Mouse (Mus musculus): ENCODE results near the gene Rasal2. TPM values are rescaled to one million over a fixed set of nuclear protein-coding genes. Genes with fewer than 3 reads are reported as not detected.

Rasal2 gene
- polyA plus RNA-seq, 1 experiment from 2014 or later = 8.6 TPM

- WGBS = 89% methylated on average over 3 of the region's 3 CpGs
- H3K36me3 ChIP-seq (ENCODE audit: control insufficient read depth, insufficient read depth, low read length) = no peaks in the 10 kb centered on the region
- no peak for TF ChIP-seq EP300 (optimal IDR thresholded peaks at IDR 0.05)
- no peak for TF ChIP-seq CTCF (IDR thresholded peaks at IDR 0.05; ENCODE audit: low read depth)
- no peak overlapping the region for H3K9ac ChIP-seq (ENCODE audit: low read length)
- H3K9me3 ChIP-seq (ENCODE audit: control insufficient read depth, low read length) = no peaks in the 10 kb centered on the region
- H3K27ac ChIP-seq (replicated peaks) = no peak overlapping the region
- ATAC-seq (ENCODE audit: low FRiP score, low TSS enrichment) (no peak), DNase-seq (ENCODE audit: low spot score) (no peak)
- H3K4me3 ChIP-seq (ENCODE audit: low read depth, low read length) = no peak overlapping the region
- H3K4me1 ChIP-seq (replicated peaks; ENCODE audit: control insufficient read depth, insufficient read depth) = no peaks in the 10 kb centered on the region
- no peaks in the 10 kb centered on the region for H3K27me3 ChIP-seq (ENCODE audit: control insufficient read depth, insufficient read depth, low read length)
- no peak overlapping the region for H3K4me2 ChIP-seq (replicated peaks; ENCODE audit: low read depth)
Observed at GRCm38 (mm10) chr1:157117440-157117839, 295.0 kb downstream of the Rasal2 start.

GRCm38 (mm10) chr1:157114492-157114891 is 297.9 kb downstream of the Rasal2 start:
- no peaks in the 10 kb centered on the region for H3K9me3 ChIP-seq (ENCODE audit: control insufficient read depth, low read length)
- H3K4me2 ChIP-seq (replicated peaks; ENCODE audit: low read depth) = no peak overlapping the region
- H3K9ac ChIP-seq (ENCODE audit: low read length) = no peak overlapping the region
- no peak overlapping the region for H3K4me3 ChIP-seq (ENCODE audit: low read depth, low read length)
- DNase-seq (ENCODE audit: low spot score) (no peak), ATAC-seq (ENCODE audit: low FRiP score, low TSS enrichment) (no peak)
- H3K27me3 ChIP-seq (ENCODE audit: control insufficient read depth, insufficient read depth, low read length) = no peaks in the 10 kb centered on the region
- TF ChIP-seq CTCF (IDR thresholded peaks at IDR 0.05; ENCODE audit: low read depth) = no peak
- no peak for TF ChIP-seq EP300 (optimal IDR thresholded peaks at IDR 0.05)
- no peaks in the 10 kb centered on the region for H3K36me3 ChIP-seq (ENCODE audit: control insufficient read depth, insufficient read depth, low read length)
- WGBS = 79% methylated on average over 2 of the region's 2 CpGs
- no peaks in the 10 kb centered on the region for H3K4me1 ChIP-seq (replicated peaks; ENCODE audit: control insufficient read depth, insufficient read depth)
- no peak overlapping the region for H3K27ac ChIP-seq (replicated peaks)

- H3K36me3 ChIP-seq (ENCODE audit: control insufficient read depth, insufficient read depth, low read length) = no peaks in the 10 kb centered on the region
- H3K4me1 ChIP-seq (replicated peaks; ENCODE audit: control insufficient read depth, insufficient read depth) = no peaks in the 10 kb centered on the region
- no peak overlapping the region for H3K27ac ChIP-seq (replicated peaks)
- DNase-seq (ENCODE audit: low spot score) = no peak
- no peak for ATAC-seq (ENCODE audit: low FRiP score, low TSS enrichment)
- no peak overlapping the region for H3K4me2 ChIP-seq (replicated peaks; ENCODE audit: low read depth)
- H3K4me3 ChIP-seq (ENCODE audit: low read depth, low read length) = no peak overlapping the region
- TF ChIP-seq EP300 (optimal IDR thresholded peaks at IDR 0.05) (no peak), CTCF (IDR thresholded peaks at IDR 0.05; ENCODE audit: low read depth) (no peak)
- H3K9ac ChIP-seq (ENCODE audit: low read length) = no peak overlapping the region
- WGBS = 54% methylated on average over 6 of the region's 6 CpGs
- H3K9me3 ChIP-seq (ENCODE audit: control insufficient read depth, low read length) = no peaks in the 10 kb centered on the region
- H3K27me3 ChIP-seq (ENCODE audit: control insufficient read depth, insufficient read depth, low read length) = no peaks in the 10 kb centered on the region
Observed at GRCm38 (mm10) chr1:157110287-157110835, 302.0 kb downstream of the Rasal2 start.

- WGBS = 87% methylated on average over 4 of the region's 4 CpGs
- TF ChIP-seq CTCF (IDR thresholded peaks at IDR 0.05; ENCODE audit: low read depth) (no peak), EP300 (optimal IDR thresholded peaks at IDR 0.05) (no peak)
- H3K36me3 ChIP-seq (ENCODE audit: control insufficient read depth, insufficient read depth, low read length) = no peaks in the 10 kb centered on the region
- H3K9me3 ChIP-seq (ENCODE audit: control insufficient read depth, low read length) = no peaks in the 10 kb centered on the region
- no peak within 1 kb of the TSS for H3K27ac ChIP-seq (replicated peaks)
- H3K4me1 ChIP-seq (replicated peaks; ENCODE audit: control insufficient read depth, insufficient read depth) = no peaks in the 10 kb centered on the region
- no peak within 1 kb of the TSS for H3K9ac ChIP-seq (ENCODE audit: low read length)
- no peak for ATAC-seq (ENCODE audit: low FRiP score, low TSS enrichment)
- no peaks in the 10 kb centered on the region for H3K27me3 ChIP-seq (ENCODE audit: control insufficient read depth, insufficient read depth, low read length)
- H3K4me3 ChIP-seq (ENCODE audit: low read depth, low read length) = no peak within 1 kb of the TSS
- no peak for DNase-seq (ENCODE audit: low spot score)
- H3K4me2 ChIP-seq (replicated peaks; ENCODE audit: low read depth) = no peak within 1 kb of the TSS
Observed at GRCm38 (mm10) chr1:157108580-157108979, 303.8 kb downstream of the Rasal2 start, which contains the start of gene Tex35. Gene Tex35 (minus strand): TSS chr1:157108680.

- H3K27ac ChIP-seq (replicated peaks) = no peak overlapping the region
- peak; percentile 41 for DNase-seq (ENCODE audit: low spot score)
- TF ChIP-seq CTCF (IDR thresholded peaks at IDR 0.05; ENCODE audit: low read depth) = no peak
- TF ChIP-seq EP300 (optimal IDR thresholded peaks at IDR 0.05) = no peak
- peak overlapping the region; percentile 27 for H3K9ac ChIP-seq (ENCODE audit: low read length)
- no peaks in the 10 kb centered on the region for H3K9me3 ChIP-seq (ENCODE audit: control insufficient read depth, low read length)
- H3K4me1 ChIP-seq (replicated peaks; ENCODE audit: control insufficient read depth, insufficient read depth) = no peaks in the 10 kb centered on the region
- WGBS = 11% methylated on average over 19 of the region's 19 CpGs
- peak; percentile 73; the same call in 1 of the 2 replicates for ATAC-seq (ENCODE audit: low FRiP score, low TSS enrichment)
- H3K36me3 ChIP-seq (ENCODE audit: control insufficient read depth, insufficient read depth, low read length) = no peaks in the 10 kb centered on the region
- peak overlapping the region; percentile 23 for H3K4me3 ChIP-seq (ENCODE audit: low read depth, low read length)
- H3K27me3 ChIP-seq (ENCODE audit: control insufficient read depth, insufficient read depth, low read length) = no peaks in the 10 kb centered on the region
- peak overlapping the region; percentile 50 for H3K4me2 ChIP-seq (replicated peaks; ENCODE audit: low read depth)
Observed at GRCm38 (mm10) chr1:157101122-157101865, 311.1 kb downstream of the Rasal2 start.

GRCm38 (mm10) chr1:157095534-157095933 is 316.9 kb downstream of the Rasal2 start:
- ATAC-seq (ENCODE audit: low FRiP score, low TSS enrichment) (no peak), DNase-seq (ENCODE audit: low spot score) (no peak)
- Histone ChIP-seq H3K27ac (replicated peaks) (no peak overlapping the region), H3K9ac (ENCODE audit: low read length) (no peak overlapping the region), H3K4me2 (replicated peaks; ENCODE audit: low read depth) (no peak overlapping the region), H3K9me3 (ENCODE audit: control insufficient read depth, low read length) (no peaks in the 10 kb centered on the region), H3K36me3 (ENCODE audit: control insufficient read depth, insufficient read depth, low read length) (no peaks in the 10 kb centered on the region), H3K27me3 (ENCODE audit: control insufficient read depth, insufficient read depth, low read length) (no peaks in the 10 kb centered on the region), H3K4me1 (replicated peaks; ENCODE audit: control insufficient read depth, insufficient read depth) (no peaks in the 10 kb centered on the region), H3K4me3 (ENCODE audit: low read depth, low read length) (no peak overlapping the region)
- TF ChIP-seq CTCF (IDR thresholded peaks at IDR 0.05; ENCODE audit: low read depth) = no peak
- no peak for TF ChIP-seq EP300 (optimal IDR thresholded peaks at IDR 0.05)
- 88% methylated on average over 4 of the region's 4 CpGs for WGBS

Measured in stomach, postnatal 0 days (tissue).